Mouse (Mus musculus): ENCODE measurements around the gene Nhsl1.

GRCm38 (mm10) chr10:18354103-18354502 is 35.3 kb downstream of the Nhsl1 start:
- TF ChIP-seq CTCF (IDR thresholded peaks at IDR 0.05; ENCODE audit: control insufficient read depth, insufficient read depth, insufficient read length) (no peak), USF1 (IDR thresholded peaks at IDR 0.05; ENCODE audit: low read depth) (no peak)

Data from C2C12 (cell line).